Mouse (Mus musculus) embryonic fibroblast, embryonic 13.5 days (primary cell): ENCODE measurements around the gene Zfp512b.

Source experiments
- CTCF ChIP-seq: IDR thresholded peaks from 2 replicates; pipeline ENCODE4 v1.5.1; 2011; ENCODE audit warnings: mild to moderate bottlenecking, control low read depth, low read length, moderate library complexity, borderline replicate concordance; ENCODE audit not compliant: insufficient read depth
- POLR2A ChIP-seq: IDR thresholded peaks from 2 replicates; pipeline ENCODE4 v1.6.1; 2011; ENCODE audit warnings: low read depth, mild to moderate bottlenecking, control low read depth, low read length, moderate library complexity

GRCm38 (mm10) chr2:181578790-181579618 is 13.6 kb downstream of the Zfp512b start:
- TF ChIP-seq POLR2A: 0 out of 2 replicates have a peak, but pooled peaks have one; percentile 11
- TF ChIP-seq CTCF: no peak
